Mouse (Mus musculus): ENCODE measurements around the gene Lancl1.

Lancl1 gene

GRCm38 (mm10) chr1:67017101-67017870 lies 21.4 kb downstream of the Lancl1 start:
- DNase-seq (ENCODE audit: low spot score in 2 of 2), result no peak

- DNase-seq (ENCODE audit: low spot score in 2 of 2), result no peak
These were observed 24.5 kb downstream of the Lancl1 start for GRCm38 (mm10) chr1:67014205-67014604.

GRCm38 (mm10) chr1:67010520-67010919 lies 28.2 kb downstream of the Lancl1 start:
- DNase-seq (ENCODE audit: low spot score in 2 of 2), result no peak

- DNase-seq (ENCODE audit: low spot score in 2 of 2), result no peak
These were observed 35.0 kb downstream of the Lancl1 start for GRCm38 (mm10) chr1:67003699-67004098.

- DNase-seq (ENCODE audit: low spot score in 2 of 2), result no peak
These were observed 36.4 kb downstream of the Lancl1 start for GRCm38 (mm10) chr1:67002226-67002625.

- DNase-seq (ENCODE audit: low spot score in 2 of 2), result no peak
These were observed 37.3 kb downstream of the Lancl1 start for GRCm38 (mm10) chr1:67001367-67001766.

- no peak for DNase-seq (ENCODE audit: low spot score in 2 of 2)
These were observed 38.2 kb downstream of the Lancl1 start for GRCm38 (mm10) chr1:67000484-67000883.

- no peak for DNase-seq (ENCODE audit: low spot score in 2 of 2)
These were observed 40.1 kb downstream of the Lancl1 start for GRCm38 (mm10) chr1:66998601-66999000.

- DNase-seq (ENCODE audit: low spot score in 2 of 2), result no peak
These were observed 40.5 kb downstream of the Lancl1 start for GRCm38 (mm10) chr1:66998188-66998587.

- DNase-seq (ENCODE audit: low spot score in 2 of 2), result no peak
These were observed 41.9 kb downstream of the Lancl1 start for GRCm38 (mm10) chr1:66996819-66997218.

GRCm38 (mm10) chr1:66992764-66993163 lies 45.9 kb downstream of the Lancl1 start:
- no peak for DNase-seq (ENCODE audit: low spot score in 2 of 2)

- DNase-seq (ENCODE audit: low spot score in 2 of 2), result no peak
These were observed 51.0 kb downstream of the Lancl1 start for GRCm38 (mm10) chr1:66987558-66988190.

- no peak for DNase-seq (ENCODE audit: low spot score in 2 of 2)
These were observed 52.8 kb downstream of the Lancl1 start for GRCm38 (mm10) chr1:66985906-66986305.

GRCm38 (mm10) chr1:66985129-66985698 lies 53.5 kb downstream of the Lancl1 start:
- no peak for DNase-seq (ENCODE audit: low spot score in 2 of 2)

- no peak for DNase-seq (ENCODE audit: low spot score in 2 of 2)
These were observed 58.5 kb downstream of the Lancl1 start for GRCm38 (mm10) chr1:66980129-66980528.

GRCm38 (mm10) chr1:66975456-66975855 lies 63.2 kb downstream of the Lancl1 start:
- no peak for DNase-seq (ENCODE audit: low spot score in 2 of 2)

- no peak for DNase-seq (ENCODE audit: low spot score in 2 of 2)
These were observed 73.8 kb downstream of the Lancl1 start for GRCm38 (mm10) chr1:66964857-66965256.

- no peak for DNase-seq (ENCODE audit: low spot score in 2 of 2)
These were observed 78.0 kb downstream of the Lancl1 start for GRCm38 (mm10) chr1:66960536-66961243.

- DNase-seq (ENCODE audit: low spot score in 2 of 2), result no peak
These were observed 81.3 kb downstream of the Lancl1 start for GRCm38 (mm10) chr1:66957361-66957760.

GRCm38 (mm10) chr1:66951086-66951485 lies 87.6 kb downstream of the Lancl1 start:
- DNase-seq (ENCODE audit: low spot score in 2 of 2), result no peak
